Mouse (Mus musculus) cerebellum, adult 2 months (tissue): ENCODE results near the gene Tpbpb.
"Not testable (repeated sequence)": the region's sequence is repeated elsewhere in the genome, so short reads cannot be mapped to it uniquely, and the experiment has no call there.

ENCODE experiments used
- CTCF ChIP-seq: fragments of 200-500 bp; IDR thresholded peaks from 2 replicates; pipeline ENCODE4 v1.5.1; 2011; ENCODE audit warnings: low read depth, mild to moderate bottlenecking, control low read depth, low read length, moderate library complexity, borderline replicate concordance; ENCODE audit not compliant: insufficient read depth
- POLR2A ChIP-seq: fragments of 200-500 bp; IDR thresholded peaks from 2 replicates; pipeline ENCODE4 v1.6.1; 2011; ENCODE audit warnings: low read length, control low read depth, borderline replicate concordance; ENCODE audit not compliant: insufficient read depth

- not testable (repeated sequence) for TF ChIP-seq POLR2A, CTCF
These were observed 7.9 kb downstream of the Tpbpb start, which contains the start of gene Gm49392 for GRCm38 (mm10) chr13:60896794-60897193.
